Mouse (Mus musculus) forebrain, embryonic 12.5 days (tissue): Measurements from ENCODE around the gene Mrvi1. TPM values are rescaled to one million over a fixed set of nuclear protein-coding genes. Genes with fewer than 3 reads are reported as not detected.
A peak's percentile ranks its signal among the peaks of the same experiment; 100 is the strongest.

Experiments
- ATAC-seq: fragments of 200-750 bp; cut with Nextera tagmentation; 2 replicates; pipeline ENCODE4 v1.8.0; 2017; ENCODE audit warnings: moderate TSS enrichment; ENCODE audit not compliant: low FRiP score
- H3K27ac ChIP-seq: fragments of 300-500 bp; sonication (generic); 2 replicates; pipeline ENCODE4 v1.5.1; 2016; ENCODE audit warnings: mild to moderate bottlenecking
- H3K27me3 ChIP-seq: fragments of 300-500 bp; sonication (generic); 2 replicates; pipeline ENCODE4 v1.6.1; 2016; ENCODE audit warnings: mild to moderate bottlenecking
- H3K36me3 ChIP-seq: fragments of 300-500 bp; sonication (generic); replicated peaks from 2 replicates; pipeline ENCODE4 v1.6.1; 2016; ENCODE audit warnings: mild to moderate bottlenecking
- H3K4me1 ChIP-seq: fragments of 300-500 bp; sonication (generic); 2 replicates; pipeline ENCODE4 v1.6.1; 2016
- H3K4me2 ChIP-seq: fragments of 300-500 bp; sonication (generic); 2 replicates; pipeline ENCODE4 v1.6.1; 2016; ENCODE audit warnings: mild to moderate bottlenecking, moderate library complexity
- H3K4me3 ChIP-seq: fragments of 300-500 bp; sonication (generic); replicated peaks from 2 replicates; pipeline ENCODE4 v1.5.1; 2016; ENCODE audit warnings: mild to moderate bottlenecking
- H3K9ac ChIP-seq: fragments of 300-500 bp; sonication (generic); 2 replicates; pipeline ENCODE4 v1.6.1; 2016; ENCODE audit warnings: mild to moderate bottlenecking
- H3K9me3 ChIP-seq: fragments of 300-500 bp; sonication (generic); 2 replicates; pipeline ENCODE4 v1.6.1; 2016
- WGBS: fragments of 180-500 bp; shearing (Covaris S2); methylation state at CpG from one replicate; pipeline ENCODE4 v1.1.7; 2016; 5-methylcytosine and 5-hydroxymethylcytosine counted together
- polyA plus RNA-seq: library from polyadenylated mRNA; unstranded; fragments of >200 nt; fragmentation: Nextera tagmentation; extraction: Ambion mirVana; gene quantifications from 2 replicates; pipeline ENCODE4 v1.2.1, GENCODE M21; 2016

Gene Mrvi1
- polyA plus RNA-seq, 1 experiment from 2014 or later: 0.96 TPM

- no peak overlapping the region for H3K27ac ChIP-seq
- H3K9ac ChIP-seq: no peak overlapping the region
- H3K4me3 ChIP-seq: no peak overlapping the region
- H3K9me3 ChIP-seq: no peaks in the 10 kb centered on the region
- 83% methylated on average over 5 of the region's 5 CpGs for WGBS
- ATAC-seq: no peak
- no peaks in the 10 kb centered on the region for H3K27me3 ChIP-seq
- no peak overlapping the region for H3K4me2 ChIP-seq
- peaks cover 4% of the 10 kb centered on the region; the same call in 1 of the 2 replicates for H3K4me1 ChIP-seq
- H3K36me3 ChIP-seq: no peaks in the 10 kb centered on the region
Observed at GRCm38 (mm10) chr7:110860129-110860528, 122.1 kb downstream of the Mrvi1 start.

- 68% methylated on average over 1 of the region's 1 CpGs for WGBS
- Histone ChIP-seq H3K36me3 (no peaks in the 10 kb centered on the region), H3K9me3 (no peaks in the 10 kb centered on the region), H3K27me3 (no peaks in the 10 kb centered on the region), H3K4me2 (no peak overlapping the region), H3K27ac (no peak overlapping the region), H3K9ac (no peak overlapping the region), H3K4me3 (no peak overlapping the region), H3K4me1 (no peaks in the 10 kb centered on the region)
- ATAC-seq: no peak
Observed at GRCm38 (mm10) chr7:110855604-110856003, 126.7 kb downstream of the Mrvi1 start.

GRCm38 (mm10) chr7:110854927-110855546 lies 127.2 kb downstream of the Mrvi1 start:
- H3K9ac ChIP-seq: no peak overlapping the region
- H3K27ac ChIP-seq: no peak overlapping the region
- WGBS: 87% methylated on average over 8 of the region's 8 CpGs
- no peak overlapping the region for H3K4me2 ChIP-seq
- no peak overlapping the region for H3K4me3 ChIP-seq
- no peaks in the 10 kb centered on the region for H3K4me1 ChIP-seq
- no peak for ATAC-seq
- no peaks in the 10 kb centered on the region for H3K36me3 ChIP-seq
- H3K27me3 ChIP-seq: no peaks in the 10 kb centered on the region
- H3K9me3 ChIP-seq: no peaks in the 10 kb centered on the region

GRCm38 (mm10) chr7:110854519-110854918 lies 127.7 kb downstream of the Mrvi1 start:
- no peak overlapping the region for H3K9ac ChIP-seq
- H3K36me3 ChIP-seq: no peaks in the 10 kb centered on the region
- H3K27ac ChIP-seq: no peak overlapping the region
- H3K4me1 ChIP-seq: no peaks in the 10 kb centered on the region
- 76% methylated on average over 3 of the region's 3 CpGs for WGBS
- no peak for ATAC-seq
- no peak overlapping the region for H3K4me3 ChIP-seq
- H3K9me3 ChIP-seq: no peaks in the 10 kb centered on the region
- no peaks in the 10 kb centered on the region for H3K27me3 ChIP-seq
- no peak overlapping the region for H3K4me2 ChIP-seq

- WGBS: 72% methylated on average over 10 of the region's 10 CpGs
- no peaks in the 10 kb centered on the region for H3K9me3 ChIP-seq
- no peaks in the 10 kb centered on the region for H3K27me3 ChIP-seq
- no peaks in the 10 kb centered on the region for H3K4me1 ChIP-seq
- no peak overlapping the region for H3K4me2 ChIP-seq
- H3K9ac ChIP-seq: no peak overlapping the region
- H3K4me3 ChIP-seq: no peak overlapping the region
- ATAC-seq: no peak
- no peak overlapping the region for H3K27ac ChIP-seq
- H3K36me3 ChIP-seq: no peaks in the 10 kb centered on the region
Observed at GRCm38 (mm10) chr7:110853611-110854010, 128.7 kb downstream of the Mrvi1 start.

GRCm38 (mm10) chr7:110851541-110852203 lies 130.6 kb downstream of the Mrvi1 start:
- no peak overlapping the region for H3K27ac ChIP-seq

GRCm38 (mm10) chr7:110848371-110848770 lies 133.9 kb downstream of the Mrvi1 start:
- 100% methylated on average over 1 of the region's 1 CpGs for WGBS
- no peak for ATAC-seq

More at GRCm38 (mm10) chr7:110851541-110852203, 130.6 kb downstream of the Mrvi1 start:
- H3K4me1 ChIP-seq: no peaks in the 10 kb centered on the region
- no peak overlapping the region for H3K4me2 ChIP-seq
- no peak overlapping the region for H3K9ac ChIP-seq
- H3K27me3 ChIP-seq: no peaks in the 10 kb centered on the region
- 86% methylated on average over 7 of the region's 7 CpGs for WGBS
- H3K36me3 ChIP-seq: no peaks in the 10 kb centered on the region
- no peak for ATAC-seq
- H3K9me3 ChIP-seq: no peaks in the 10 kb centered on the region
- H3K4me3 ChIP-seq: no peak overlapping the region

GRCm38 (mm10) chr7:110847321-110847720 lies 134.9 kb downstream of the Mrvi1 start:
- Histone ChIP-seq H3K9me3 (0 out of 2 replicates have a peak, but pooled peaks cover 4% of the 10 kb centered on the region), H3K4me1 (peaks cover 10% of the 10 kb centered on the region), H3K4me2 (no peak overlapping the region), H3K27me3 (no peaks in the 10 kb centered on the region), H3K9ac (no peak overlapping the region), H3K4me3 (no peak overlapping the region), H3K36me3 (no peaks in the 10 kb centered on the region), H3K27ac (no peak overlapping the region)
- ATAC-seq: no peak
- WGBS: 84% methylated on average over 2 of the region's 2 CpGs

More at GRCm38 (mm10) chr7:110848371-110848770, 133.9 kb downstream of the Mrvi1 start:
- H3K4me1 ChIP-seq: peaks cover 5% of the 10 kb centered on the region; the same call in 1 of the 2 replicates
- no peaks in the 10 kb centered on the region for H3K36me3 ChIP-seq
- no peak overlapping the region for H3K27ac ChIP-seq
- no peak overlapping the region for H3K4me2 ChIP-seq
- H3K4me3 ChIP-seq: no peak overlapping the region
- H3K27me3 ChIP-seq: no peaks in the 10 kb centered on the region
- no peak overlapping the region for H3K9ac ChIP-seq
- 0 out of 2 replicates have a peak, but pooled peaks cover 4% of the 10 kb centered on the region for H3K9me3 ChIP-seq

- ATAC-seq: peak; percentile 95
- Histone ChIP-seq H3K4me1 (peaks cover 10% of the 10 kb centered on the region), H3K4me3 (peak within 1 kb of the TSS; percentile 67), H3K4me2 (peak within 1 kb of the TSS; percentile 70), H3K27me3 (no peaks in the 10 kb centered on the region), H3K9me3 (0 out of 2 replicates have a peak, but pooled peaks cover 4% of the 10 kb centered on the region), H3K36me3 (no peaks in the 10 kb centered on the region), H3K9ac (peak within 1 kb of the TSS; percentile 83), H3K27ac (peak within 1 kb of the TSS; percentile 86)
- 1% methylated on average over 42 of the region's 42 CpGs for WGBS
Observed at GRCm38 (mm10) chr7:110843916-110844874, 138.1 kb downstream of the Mrvi1 start, which contains the start of gene Rnf141. TSS of gene Rnf141 (minus strand) at chr7:110844457.

- Histone ChIP-seq H3K36me3 (no peaks in the 10 kb centered on the region), H3K9me3 (no peaks in the 10 kb centered on the region), H3K27me3 (no peaks in the 10 kb centered on the region), H3K4me2 (no peak overlapping the region), H3K4me3 (no peak overlapping the region), H3K4me1 (peaks cover 10% of the 10 kb centered on the region), H3K9ac (no peak overlapping the region), H3K27ac (no peak overlapping the region)
- 85% methylated on average over 4 of the region's 4 CpGs for WGBS
- ATAC-seq: no peak
Observed at GRCm38 (mm10) chr7:110840332-110840731, 141.9 kb downstream of the Mrvi1 start.

GRCm38 (mm10) chr7:110834522-110834921 lies 147.7 kb downstream of the Mrvi1 start:
- Histone ChIP-seq H3K4me1 (no peaks in the 10 kb centered on the region), H3K9ac (no peak overlapping the region), H3K4me2 (no peak overlapping the region), H3K4me3 (no peak overlapping the region), H3K27ac (no peak overlapping the region), H3K9me3 (no peaks in the 10 kb centered on the region), H3K27me3 (no peaks in the 10 kb centered on the region), H3K36me3 (peaks cover 23% of the 10 kb centered on the region; the same call in 1 of the 2 replicates)
- ATAC-seq: no peak
- WGBS: 73% methylated on average over 3 of the region's 3 CpGs

GRCm38 (mm10) chr7:110834018-110834417 lies 148.2 kb downstream of the Mrvi1 start:
- H3K4me2 ChIP-seq: no peak overlapping the region
- no peak overlapping the region for H3K9ac ChIP-seq
- H3K4me3 ChIP-seq: no peak overlapping the region
- H3K4me1 ChIP-seq: no peaks in the 10 kb centered on the region
- ATAC-seq: no peak
- no peak overlapping the region for H3K27ac ChIP-seq
- no peaks in the 10 kb centered on the region for H3K9me3 ChIP-seq
- H3K36me3 ChIP-seq: peaks cover 28% of the 10 kb centered on the region
- H3K27me3 ChIP-seq: no peaks in the 10 kb centered on the region
- WGBS: 91% methylated on average over 1 of the region's 1 CpGs
